Mouse (Mus musculus) mesoderm, embryonic 11.5 days (tissue): ENCODE results near the gene Ncor2.

Experiments used
- DNase-seq: peaks from one replicate; pipeline ENCODE4 v3.0.0-alpha.2; 2012; ENCODE audit warnings: low read depth, low spot score

The Ncor2 gene

GRCm38 (mm10) chr5:125191608-125192007, 12.6 kb upstream of the Ncor2 start:
- no peak for DNase-seq

DNA sequence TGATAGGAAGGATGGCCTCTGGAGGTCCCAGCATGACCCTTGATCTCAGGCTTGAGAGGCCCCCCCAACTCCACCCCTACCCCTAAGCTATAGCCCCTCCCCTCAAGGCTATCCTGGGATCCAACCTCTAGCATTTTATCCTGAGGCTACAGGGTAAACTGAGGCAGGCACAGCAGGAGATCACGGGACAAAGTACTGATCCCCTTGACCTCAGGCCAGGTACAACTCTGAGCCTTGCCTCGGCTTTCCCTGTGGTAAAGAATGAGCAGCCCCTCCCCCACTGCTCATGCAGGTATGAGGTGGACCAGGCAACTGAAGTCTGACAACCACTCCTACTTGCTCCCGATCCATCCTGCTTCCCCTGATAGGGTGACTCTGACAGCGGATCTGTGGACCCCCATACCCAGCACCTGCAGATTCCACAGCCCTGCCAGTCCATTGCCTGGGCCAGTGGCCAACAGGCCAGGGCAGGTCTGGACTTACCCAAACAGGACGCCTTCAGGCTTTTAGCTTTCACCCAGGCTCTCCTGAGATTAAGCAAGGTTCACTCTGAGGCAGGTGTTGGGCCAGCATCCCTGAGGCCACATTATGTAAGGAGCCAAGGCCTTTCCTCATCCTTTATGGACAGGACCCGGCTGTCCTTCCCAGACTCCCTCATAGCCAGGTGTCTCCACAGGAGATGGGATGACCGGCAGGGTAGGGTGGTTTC, 11.2 kb upstream of the Ncor2 start:
- no peak for DNase-seq

DNA sequence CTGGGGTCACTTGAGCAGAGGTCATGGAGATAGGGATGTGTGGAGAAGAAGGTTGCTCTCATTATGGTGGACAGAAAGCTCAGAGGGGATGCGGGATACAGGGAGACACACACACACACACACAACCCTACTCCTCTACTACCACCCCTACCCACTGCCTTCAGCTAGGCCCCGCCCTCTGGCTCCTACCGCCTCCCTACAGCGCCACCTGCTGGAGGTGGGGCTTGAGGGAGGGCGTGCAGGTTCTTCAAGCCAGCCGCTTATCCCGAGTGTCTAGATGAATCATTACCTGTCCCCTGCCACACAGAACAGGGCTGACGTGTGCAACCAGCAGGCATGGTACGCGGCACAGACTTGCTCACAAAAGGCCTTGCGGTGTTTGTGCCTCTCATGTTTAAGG, 10.6 kb upstream of the Ncor2 start:
- DNase-seq = peak; percentile 80

- DNase-seq = no peak
Observed at GRCm38 (mm10) chr5:125188812-125189598, 10.0 kb upstream of the Ncor2 start.

- DNase-seq = peak; percentile 90
Observed at GRCm38 (mm10) chr5:125184826-125185225, 5.8 kb upstream of the Ncor2 start.

- DNase-seq = no peak
Observed at GRCm38 (mm10) chr5:125183321-125184003, 4.4 kb upstream of the Ncor2 start.

GRCm38 (mm10) chr5:125180630-125181263, 1.7 kb upstream of the Ncor2 start:
- no peak for DNase-seq

DNA sequence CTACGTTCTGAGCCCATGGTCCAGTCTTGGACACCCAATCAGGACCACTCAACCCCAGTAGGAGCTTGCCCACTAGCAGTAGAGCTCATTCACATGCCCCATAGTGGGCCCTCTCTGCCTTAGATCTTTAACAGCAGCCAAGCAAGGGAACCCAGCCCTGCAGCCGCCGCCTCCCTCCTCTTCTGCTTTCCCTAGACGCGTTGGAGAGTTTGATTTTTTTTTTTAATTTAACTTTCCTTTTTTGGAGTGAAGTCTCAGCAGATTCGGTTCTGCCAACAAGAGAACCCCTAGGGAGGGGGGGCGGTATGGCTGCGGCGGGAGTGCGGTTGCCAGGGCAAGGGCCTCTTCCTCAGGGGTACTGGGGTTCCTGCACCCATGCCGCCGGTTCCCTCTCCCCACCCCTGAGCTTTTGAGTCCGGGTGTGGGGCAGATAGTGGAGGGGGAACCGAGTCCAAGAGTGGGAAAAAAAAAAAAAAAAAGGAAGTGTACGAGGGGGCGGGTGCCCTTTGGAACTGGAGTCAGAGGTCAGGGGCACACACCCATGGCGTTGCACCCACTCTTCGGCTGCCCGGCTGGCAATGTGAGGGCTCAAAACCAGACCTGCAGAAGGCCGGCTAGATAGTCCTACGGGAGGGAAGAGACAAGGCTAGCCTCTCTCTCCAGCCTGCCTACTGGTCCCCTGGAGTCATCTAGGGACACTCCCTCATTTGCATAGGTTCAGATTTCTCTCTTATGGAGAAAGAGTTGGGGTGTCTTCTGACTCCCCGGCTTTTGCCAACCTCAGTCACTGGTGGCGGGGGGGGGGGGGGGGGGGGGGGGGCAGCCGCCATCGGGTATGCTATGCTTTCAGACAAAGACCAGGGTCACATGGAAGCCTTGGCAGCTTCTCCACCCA, 963 bp upstream of the Ncor2 start:
- DNase-seq = no peak

DNA sequence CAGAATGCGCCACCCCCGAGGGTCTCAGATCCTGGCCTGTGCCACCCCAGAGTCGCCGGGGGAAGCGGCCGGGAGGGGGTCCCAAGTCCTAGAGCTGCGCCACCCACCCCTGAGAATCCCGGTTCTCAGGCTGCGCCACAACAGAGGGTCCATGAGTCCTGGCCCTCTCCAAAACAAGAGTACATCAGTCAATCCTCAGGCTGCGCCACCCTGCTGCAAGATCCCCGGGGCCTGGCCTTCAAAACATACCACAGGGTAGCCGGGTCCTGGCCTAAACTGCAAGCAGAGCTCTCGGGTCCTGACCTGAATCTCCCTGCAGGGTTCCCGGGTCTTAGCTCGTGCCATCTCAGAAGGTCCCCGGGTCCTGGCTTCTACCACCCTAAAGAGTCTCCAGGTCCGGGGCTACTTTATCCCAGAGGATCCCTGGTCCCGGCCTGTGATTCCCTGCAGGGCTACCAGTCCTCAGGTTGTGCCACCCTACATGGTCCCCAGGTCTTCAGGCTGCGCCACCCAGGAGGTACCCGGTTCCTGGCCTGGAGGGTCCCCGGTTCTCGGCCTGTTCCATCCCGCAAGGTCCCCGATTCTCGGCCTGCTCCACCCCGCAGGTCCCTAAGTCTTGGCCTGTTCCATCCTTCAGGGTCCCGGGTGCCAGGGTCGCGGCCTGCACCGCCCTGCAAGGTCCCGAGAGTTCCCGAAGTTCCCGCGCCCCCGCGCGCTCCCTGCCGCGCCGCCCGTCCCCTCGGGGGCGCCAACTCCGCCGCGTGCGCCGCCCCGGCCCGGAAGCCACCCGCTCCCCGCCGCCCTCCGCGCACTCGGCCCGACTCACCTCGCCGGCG, 630 bp downstream of the Ncor2 start:
- no peak for DNase-seq

- peak; percentile 80 for DNase-seq
Observed at GRCm38 (mm10) chr5:125177481-125178134, 1.4 kb downstream of the Ncor2 start.

DNA sequence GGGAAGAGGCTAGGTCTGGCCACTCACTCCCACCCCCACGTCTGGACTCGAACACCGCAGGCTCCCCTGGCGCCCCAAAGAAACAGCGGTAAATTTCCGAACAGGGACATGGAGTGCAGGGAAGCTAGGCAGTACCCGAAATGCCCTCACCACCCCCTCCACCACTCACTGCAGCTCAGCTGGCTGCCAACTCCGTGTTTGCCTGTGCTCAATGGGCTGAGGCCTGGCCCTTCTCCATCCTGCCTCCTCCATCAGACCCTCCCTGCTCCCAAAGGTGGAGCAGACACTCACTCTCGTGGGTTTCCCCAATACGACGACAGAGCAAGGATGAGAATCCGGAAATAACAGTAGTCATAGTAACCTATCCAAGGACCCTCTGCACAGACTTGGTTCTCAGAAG, 2.2 kb downstream of the Ncor2 start:
- DNase-seq = no peak

DNA sequence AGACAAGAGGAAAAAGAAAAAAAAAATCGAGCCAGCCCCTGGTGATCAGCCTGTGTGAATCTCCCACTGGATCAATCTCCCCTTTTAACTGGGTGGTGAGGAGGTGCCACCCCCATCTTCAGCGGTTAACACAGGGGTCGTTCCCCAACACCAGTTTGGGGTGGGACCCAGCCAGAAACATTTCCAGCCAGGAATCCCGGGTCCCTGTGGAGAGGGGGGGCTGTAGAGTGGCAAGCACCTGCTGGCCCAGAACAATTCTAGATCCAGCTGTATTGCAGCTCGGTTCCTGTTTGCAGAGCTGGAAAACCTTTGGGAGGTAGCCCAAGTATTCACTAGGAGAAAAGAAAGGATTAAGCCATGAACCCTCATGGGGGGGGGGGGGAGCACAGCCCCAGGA, 2.7 kb downstream of the Ncor2 start:
- DNase-seq = no peak

GRCm38 (mm10) chr5:125175673-125176369, 3.2 kb downstream of the Ncor2 start:
- DNase-seq = no peak

- no peak for DNase-seq
Observed at GRCm38 (mm10) chr5:125174726-125175672, 4.0 kb downstream of the Ncor2 start.

- no peak for DNase-seq
Observed at GRCm38 (mm10) chr5:125173868-125174267, 5.2 kb downstream of the Ncor2 start.

DNA sequence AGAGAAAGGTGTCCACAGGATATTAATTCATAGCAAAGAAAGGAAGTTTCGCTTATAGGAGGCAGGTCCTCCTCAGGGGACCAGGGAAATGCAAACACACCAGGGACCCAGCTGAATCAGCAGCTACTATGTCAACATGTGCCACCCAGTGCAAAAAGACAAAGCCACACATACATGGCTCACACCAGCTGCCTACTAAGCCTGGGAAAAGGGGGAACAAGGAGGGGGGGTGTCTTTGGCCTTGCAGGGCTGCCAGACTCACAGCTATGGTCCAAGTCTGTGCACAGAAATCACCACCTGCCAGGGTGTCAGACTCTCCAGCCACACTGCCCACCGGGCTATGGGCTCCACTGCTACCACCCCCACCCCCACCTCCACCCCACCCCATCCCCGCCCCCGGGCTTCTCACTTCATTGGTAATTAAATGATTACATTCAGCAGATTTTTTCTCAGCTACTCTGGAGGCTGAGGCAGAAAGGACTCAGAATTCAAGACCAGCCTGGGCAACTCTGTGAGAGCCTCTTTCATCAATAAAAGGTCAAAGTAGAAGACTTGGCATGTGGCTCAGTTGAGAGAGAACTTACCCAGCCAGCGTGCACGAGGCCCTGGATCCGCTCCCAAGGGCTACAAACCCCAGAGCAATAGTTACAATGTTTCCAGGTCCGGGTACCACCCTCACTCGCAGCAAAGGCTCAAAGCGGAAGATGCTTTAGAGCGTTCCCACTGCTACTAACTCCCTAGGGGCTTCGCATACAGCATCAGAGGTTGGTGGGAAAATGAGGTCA, 6.0 kb downstream of the Ncor2 start:
- no peak for DNase-seq

- no peak for DNase-seq
Observed at GRCm38 (mm10) chr5:125171259-125171658, 7.8 kb downstream of the Ncor2 start.
